Comparison of ENCODE assay signal across 24 mouse cellular contexts in genomic region chr5:148691486-148691885, GRCm38 (mm10).
DNase-seq lines count a peak whose midpoint lies in the region; ATAC-seq lines count a peak whose summit lies in the region.
"Had no signal": no experiment of that assay in that cellular context is flagged by ENCODE, and none has a peak within 500 bp of the region (broad histone marks: within the 10 kb centered on the region; RNA-seq: fewer than 3 reads in every experiment).

No protein-coding gene starts in this region.

- no peak overlapping the region for H3K9ac ChIP-seq in forebrain, embryonic 15.5 days (replicated peaks)
- H3K9ac ChIP-seq in forebrain, embryonic 13.5 days, result no peak overlapping the region
- H3K9ac ChIP-seq in kidney, embryonic 15.5 days, result no peak overlapping the region
- no peak overlapping the region for H3K9ac ChIP-seq in midbrain, embryonic 14.5 days (replicated peaks; ENCODE audit: low read length)
- H3K9ac ChIP-seq: embryonic facial prominence, embryonic 15.5 days; heart, embryonic 13.5 days; limb, embryonic 15.5 days; liver, embryonic 14.5 days; lung, embryonic 15.5 days; midbrain, embryonic 12.5 days had no signal

- no peak for DNase-seq in kidney, adult 11 months
- no peak for DNase-seq in midbrain, embryonic 10.5 days (ENCODE audit: low spot score)
- DNase-seq in midbrain, embryonic 14.5 days, result no peak
- no peak for DNase-seq in limb, embryonic 10.5 days (ENCODE audit: low spot score)
- DNase-seq: adrenal gland, adult 8-10 months; gastrocnemius, adult 2 months; gastrocnemius, postnatal 36 days; heart, adult 2 months; heart, postnatal 10 days; kidney, adult 18-20 months; spleen, adult 18-20 months; thymus, adult 2 months; thymus, postnatal 36 days had no signal

- H3K27ac ChIP-seq in forebrain, embryonic 15.5 days (replicated peaks), result peak overlapping the region; percentile 42; the same call in 1 of the 2 replicates
- no peak overlapping the region for H3K27ac ChIP-seq in forebrain, embryonic 13.5 days
- H3K27ac ChIP-seq in kidney, embryonic 15.5 days, result 0 out of 2 replicates have a peak overlapping the region, but pooled peaks have one; percentile 13
- H3K27ac ChIP-seq in midbrain, embryonic 10.5 days (replicated peaks), result 0 out of 2 replicates have a peak overlapping the region, but pooled peaks have one; percentile 6
- H3K27ac ChIP-seq in midbrain, embryonic 14.5 days (replicated peaks; ENCODE audit: low read depth, low read length), result no peak overlapping the region
- H3K27ac ChIP-seq in limb, embryonic 10.5 days, result peak overlapping the region; percentile 71
- H3K27ac ChIP-seq: embryonic facial prominence, embryonic 15.5 days; gastrocnemius, adult 2 months; heart, adult 2 months; liver, embryonic 14.5 days; lung, embryonic 15.5 days; midbrain, embryonic 12.5 days had no signal

- peaks cover 32% of the 10 kb centered on the region for H3K4me1 ChIP-seq in forebrain, embryonic 15.5 days
- peaks cover 48% of the 10 kb centered on the region for H3K4me1 ChIP-seq in forebrain, embryonic 13.5 days
- peaks cover 13% of the 10 kb centered on the region for H3K4me1 ChIP-seq in kidney, embryonic 15.5 days
- peaks cover 20% of the 10 kb centered on the region for H3K4me1 ChIP-seq in midbrain, embryonic 10.5 days
- H3K4me1 ChIP-seq in midbrain, embryonic 14.5 days (ENCODE audit: control insufficient read depth, insufficient read depth, low read length), result no peaks in the 10 kb centered on the region
- H3K4me1 ChIP-seq in limb, embryonic 10.5 days, result peaks cover 62% of the 10 kb centered on the region

- ATAC-seq in forebrain, embryonic 15.5 days (replicated peaks), result no peak
- ATAC-seq in forebrain, embryonic 13.5 days, result no peak
- no peak for ATAC-seq in kidney, embryonic 15.5 days (replicated peaks; ENCODE audit: low FRiP score)
- ATAC-seq in midbrain, embryonic 14.5 days (ENCODE audit: low FRiP score, low TSS enrichment), result no peak
- ATAC-seq: inflammation-experienced regulatory T-cells, adult 6 months had no signal

- no peak overlapping the region for H3K4me2 ChIP-seq in forebrain, embryonic 15.5 days (replicated peaks)
- H3K4me2 ChIP-seq in forebrain, embryonic 13.5 days, result no peak overlapping the region
- no peak overlapping the region for H3K4me2 ChIP-seq in kidney, embryonic 15.5 days
- H3K4me2 ChIP-seq in midbrain, embryonic 14.5 days (ENCODE audit: low read length), result no peak overlapping the region
- H3K4me2 ChIP-seq: embryonic facial prominence, embryonic 15.5 days; heart, embryonic 13.5 days; limb, embryonic 15.5 days; lung, embryonic 15.5 days; midbrain, embryonic 12.5 days had no signal

- WGBS in forebrain, embryonic 15.5 days, result 82% methylated on average over 7 of the region's 7 CpGs
- 88% methylated on average over 7 of the region's 7 CpGs for WGBS in forebrain, embryonic 13.5 days
- 72% methylated on average over 7 of the region's 7 CpGs for WGBS in kidney, embryonic 15.5 days
- WGBS in midbrain, embryonic 10.5 days, result 84% methylated on average over 7 of the region's 7 CpGs
- WGBS in midbrain, embryonic 14.5 days, result 90% methylated on average over 7 of the region's 7 CpGs
- WGBS in limb, embryonic 10.5 days, result 77% methylated on average over 7 of the region's 7 CpGs

- no peaks in the 10 kb centered on the region for H3K9me3 ChIP-seq in forebrain, embryonic 15.5 days
- peaks cover 9% of the 10 kb centered on the region for H3K9me3 ChIP-seq in forebrain, embryonic 13.5 days (replicated peaks)
- no peaks in the 10 kb centered on the region for H3K9me3 ChIP-seq in kidney, embryonic 15.5 days (replicated peaks)
- H3K9me3 ChIP-seq in midbrain, embryonic 10.5 days (replicated peaks), result no peaks in the 10 kb centered on the region
- no peaks in the 10 kb centered on the region for H3K9me3 ChIP-seq in midbrain, embryonic 14.5 days (ENCODE audit: control insufficient read depth, low read length)
- no peaks in the 10 kb centered on the region for H3K9me3 ChIP-seq in limb, embryonic 10.5 days (replicated peaks)
- H3K9me3 ChIP-seq: embryonic facial prominence, embryonic 15.5 days; limb, embryonic 15.5 days; lung, embryonic 15.5 days; midbrain, embryonic 12.5 days had no signal

- H3K4me3 ChIP-seq in forebrain, embryonic 15.5 days, result no peak overlapping the region
- no peak overlapping the region for H3K4me3 ChIP-seq in forebrain, embryonic 13.5 days
- no peak overlapping the region for H3K4me3 ChIP-seq in kidney, embryonic 15.5 days (replicated peaks)
- no peak overlapping the region for H3K4me3 ChIP-seq in midbrain, embryonic 10.5 days
- no peak overlapping the region for H3K4me3 ChIP-seq in midbrain, embryonic 14.5 days (replicated peaks; ENCODE audit: low read depth, low read length)
- H3K4me3 ChIP-seq in limb, embryonic 10.5 days, result no peak overlapping the region
- H3K4me3 ChIP-seq: embryonic facial prominence, embryonic 15.5 days; gastrocnemius, adult 2 months; heart, adult 2 months; heart, embryonic 13.5 days; limb, embryonic 15.5 days; lung, embryonic 15.5 days; midbrain, embryonic 12.5 days had no signal

- H3K36me3 ChIP-seq in forebrain, embryonic 15.5 days, result no peaks in the 10 kb centered on the region
- no peaks in the 10 kb centered on the region for H3K36me3 ChIP-seq in forebrain, embryonic 13.5 days (ENCODE audit: poor library complexity, severe bottlenecking)
- no peaks in the 10 kb centered on the region for H3K36me3 ChIP-seq in kidney, embryonic 15.5 days
- H3K36me3 ChIP-seq in midbrain, embryonic 10.5 days, result no peaks in the 10 kb centered on the region
- H3K36me3 ChIP-seq in midbrain, embryonic 14.5 days (ENCODE audit: control insufficient read depth, insufficient read depth, low read length), result no peaks in the 10 kb centered on the region
- no peaks in the 10 kb centered on the region for H3K36me3 ChIP-seq in limb, embryonic 10.5 days
- H3K36me3 ChIP-seq: embryonic facial prominence, embryonic 15.5 days; G1E; heart, embryonic 13.5 days; limb, embryonic 15.5 days; lung, embryonic 15.5 days; midbrain, embryonic 12.5 days had no signal

- no peaks in the 10 kb centered on the region for H3K27me3 ChIP-seq in forebrain, embryonic 15.5 days
- H3K27me3 ChIP-seq in forebrain, embryonic 13.5 days, result no peaks in the 10 kb centered on the region
- H3K27me3 ChIP-seq in kidney, embryonic 15.5 days, result no peaks in the 10 kb centered on the region
- no peaks in the 10 kb centered on the region for H3K27me3 ChIP-seq in midbrain, embryonic 10.5 days (ENCODE audit: low read depth, poor library complexity, severe bottlenecking)
- no peaks in the 10 kb centered on the region for H3K27me3 ChIP-seq in midbrain, embryonic 14.5 days (ENCODE audit: control insufficient read depth, insufficient read depth, low read length)
- H3K27me3 ChIP-seq in limb, embryonic 10.5 days (ENCODE audit: low read depth, poor library complexity, severe bottlenecking), result no peaks in the 10 kb centered on the region
- H3K27me3 ChIP-seq: heart, embryonic 13.5 days; limb, embryonic 15.5 days; lung, embryonic 15.5 days; midbrain, embryonic 12.5 days had no signal

Comparison
In these comparisons a context has a peak if more than half of its experiments do, and no peak if none do; other contexts are left out.
1. H3K27ac ChIP-seq: peak in forebrain, embryonic 15.5 days (single experiment), kidney, embryonic 15.5 days (single experiment), midbrain, embryonic 10.5 days (single experiment) and limb, embryonic 10.5 days (single experiment); none in forebrain, embryonic 13.5 days (single experiment) and midbrain, embryonic 14.5 days (single experiment).